Mouse (Mus musculus): ENCODE data around the gene Zfp451.

GRCm38 (mm10) chr1:33721020-33721419 is 93.4 kb downstream of the Zfp451 start:
- TF ChIP-seq POLR2A (IDR thresholded peaks at IDR 0.05; ENCODE audit: control insufficient read depth, extremely low read depth, insufficient read depth, low read length, poor library complexity) (no peak), CTCF (IDR thresholded peaks at IDR 0.05; ENCODE audit: borderline replicate concordance, control insufficient read depth, extremely low read depth, insufficient read depth, low read length, poor library complexity) (no peak)
